Mouse (Mus musculus): ENCODE data around the gene Gm9918. TPM values are rescaled to one million over a fixed set of nuclear protein-coding genes. Genes with fewer than 3 reads are reported as not detected.

Gm9918 gene
- polyA plus RNA-seq (2014; fragmentation: Illumina TruSeq; extraction: RNeasy Lipid Tissue Mini Kit (QIAGEN cat#74804); ENCODE audit: low replicate concordance) = not detected

DNA sequence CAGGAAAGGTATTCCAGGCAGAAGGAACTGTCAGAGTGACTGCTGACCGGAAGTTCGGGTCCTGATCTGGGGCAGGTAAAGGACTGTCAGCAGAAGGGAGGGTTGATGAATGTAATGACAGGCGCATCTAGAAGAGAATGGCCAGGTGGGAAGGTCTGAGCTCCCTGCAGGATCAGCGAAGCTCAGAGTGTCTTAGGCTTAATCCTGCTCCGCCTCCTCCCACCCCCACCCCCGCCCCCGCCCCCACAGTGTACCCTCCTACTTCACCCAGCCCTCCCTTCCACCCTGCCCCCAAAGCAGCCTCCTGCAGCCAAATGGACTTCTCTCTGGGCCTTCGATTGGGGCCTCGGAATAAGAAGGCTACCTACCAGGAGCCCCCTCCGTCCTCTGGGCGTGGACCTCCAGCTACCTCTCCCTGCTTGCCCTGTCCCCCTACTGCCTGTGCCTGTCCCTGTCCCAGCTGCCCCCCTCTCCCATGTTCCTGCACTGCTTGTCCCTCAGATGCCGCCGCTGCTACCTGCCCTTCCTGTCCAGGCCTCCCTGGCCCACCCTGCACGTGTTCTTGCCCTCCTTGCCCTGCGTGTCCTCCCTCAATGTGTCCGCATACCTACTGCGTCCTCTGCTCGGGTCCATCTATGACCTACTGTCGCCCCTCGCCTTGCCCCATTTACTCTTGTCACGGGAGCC lies at the start of gene Gm9918:
Gene Gm9918 (plus strand): TSS at position 290 of the 687 bp plus-strand sequence.

DNA sequence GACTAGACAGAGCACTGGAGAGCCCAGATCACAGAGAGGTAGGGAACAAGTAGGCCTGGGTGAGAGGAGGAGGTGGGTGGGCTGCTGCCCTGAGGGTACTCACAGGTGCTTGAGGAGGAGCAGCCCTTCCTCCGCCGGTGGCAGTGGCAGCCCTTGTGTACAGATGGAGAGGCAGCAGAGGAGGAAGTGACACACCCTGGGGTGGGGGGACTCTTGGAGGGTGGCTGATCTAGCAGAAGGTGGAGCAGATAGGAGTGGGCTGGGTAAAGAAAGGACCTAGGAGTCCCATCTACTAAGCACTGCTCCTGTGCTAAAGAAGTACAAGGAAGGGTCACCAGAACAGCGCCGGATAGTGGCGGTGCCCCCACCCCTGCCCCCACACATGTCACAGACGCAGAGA lies 38.6 kb upstream of the Gm9918 start, which contains the start of gene Itgb7:
Gene Itgb7 (minus strand): TSS at position 197 of the 400 bp plus-strand sequence.

DNA sequence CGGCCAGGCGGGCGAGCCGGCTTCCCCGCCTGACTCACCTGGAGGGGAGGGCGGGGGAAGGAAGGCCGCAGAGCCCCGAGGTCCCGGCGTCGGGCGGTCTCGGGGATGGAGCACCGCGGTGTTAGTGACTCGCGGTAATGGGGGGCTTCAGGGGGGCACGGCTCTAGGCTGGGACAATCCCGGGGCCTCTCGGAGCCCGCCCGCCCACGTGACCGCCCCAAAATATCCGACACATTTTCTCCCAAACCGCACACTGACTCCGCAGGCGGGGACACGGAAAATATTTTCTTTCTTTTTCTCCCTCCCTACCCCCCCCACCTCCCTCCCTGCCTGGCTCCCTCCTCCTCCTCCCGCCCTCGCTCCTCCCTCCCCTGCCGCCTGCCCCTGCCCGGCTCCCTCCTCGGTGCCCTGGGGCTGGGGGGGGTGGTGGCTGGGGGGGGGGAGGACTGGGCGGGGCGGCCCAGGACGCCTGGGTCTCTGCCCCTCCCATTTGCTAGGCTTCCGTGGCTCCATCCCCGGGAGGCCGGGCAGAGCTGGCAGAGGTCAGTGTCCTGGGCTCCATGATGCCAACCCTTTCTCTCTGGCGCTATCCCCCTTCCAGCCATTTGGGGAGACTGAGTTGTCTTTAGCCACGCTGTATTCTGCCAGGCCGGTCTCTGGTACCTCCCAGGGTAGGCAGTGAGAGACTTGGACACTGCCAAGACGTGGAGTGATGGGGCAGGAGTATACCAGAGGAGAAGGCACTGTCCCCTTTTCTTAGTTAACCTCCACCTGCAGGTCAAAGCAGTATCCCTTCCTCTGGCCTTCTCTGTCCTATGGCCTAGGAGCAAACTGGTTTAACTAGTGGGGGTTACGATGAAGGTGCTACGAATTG lies 12.9 kb upstream of the Gm9918 start, which contains the start of gene Rarg:
Gene Rarg (minus strand): TSS at position 316 of the 874 bp plus-strand sequence.

DNA sequence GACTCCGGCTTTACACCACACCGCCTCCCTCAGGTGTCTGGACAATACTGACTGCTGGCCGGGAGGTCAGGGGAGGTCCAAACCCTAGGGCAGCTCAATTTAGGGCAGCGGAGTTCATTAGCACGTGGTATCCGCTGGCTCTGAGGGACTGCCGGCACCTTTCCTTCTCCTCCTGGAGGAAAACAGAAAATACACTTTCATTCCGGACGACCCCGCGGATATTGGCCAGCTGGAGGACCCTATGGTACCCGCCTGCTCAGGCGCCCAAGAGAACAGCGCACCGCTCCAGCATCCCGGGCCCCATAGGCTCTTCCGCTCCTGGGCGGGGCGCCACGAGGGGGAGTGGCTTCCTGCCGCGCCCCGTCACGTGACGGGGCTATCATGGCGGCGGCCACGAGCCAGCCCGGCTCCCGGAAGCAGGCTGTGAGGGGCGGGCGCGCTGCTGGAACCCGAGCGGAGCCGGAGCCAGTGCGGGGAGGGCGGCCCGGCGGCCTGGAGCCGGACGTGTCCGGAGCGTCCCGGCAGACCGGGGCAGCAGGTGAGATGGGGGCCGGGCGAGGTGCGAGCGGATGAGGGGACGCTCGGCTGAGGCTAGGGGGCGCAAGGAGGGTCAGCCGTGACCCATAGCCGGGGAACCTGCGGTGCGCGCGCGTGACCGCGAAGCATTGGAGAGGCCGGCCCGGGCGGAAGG lies 8.9 kb downstream of the Gm9918 start, which contains the start of gene Mfsd5:
Gene Mfsd5 (plus strand): TSS at position 363 of the 691 bp plus-strand sequence.

DNA sequence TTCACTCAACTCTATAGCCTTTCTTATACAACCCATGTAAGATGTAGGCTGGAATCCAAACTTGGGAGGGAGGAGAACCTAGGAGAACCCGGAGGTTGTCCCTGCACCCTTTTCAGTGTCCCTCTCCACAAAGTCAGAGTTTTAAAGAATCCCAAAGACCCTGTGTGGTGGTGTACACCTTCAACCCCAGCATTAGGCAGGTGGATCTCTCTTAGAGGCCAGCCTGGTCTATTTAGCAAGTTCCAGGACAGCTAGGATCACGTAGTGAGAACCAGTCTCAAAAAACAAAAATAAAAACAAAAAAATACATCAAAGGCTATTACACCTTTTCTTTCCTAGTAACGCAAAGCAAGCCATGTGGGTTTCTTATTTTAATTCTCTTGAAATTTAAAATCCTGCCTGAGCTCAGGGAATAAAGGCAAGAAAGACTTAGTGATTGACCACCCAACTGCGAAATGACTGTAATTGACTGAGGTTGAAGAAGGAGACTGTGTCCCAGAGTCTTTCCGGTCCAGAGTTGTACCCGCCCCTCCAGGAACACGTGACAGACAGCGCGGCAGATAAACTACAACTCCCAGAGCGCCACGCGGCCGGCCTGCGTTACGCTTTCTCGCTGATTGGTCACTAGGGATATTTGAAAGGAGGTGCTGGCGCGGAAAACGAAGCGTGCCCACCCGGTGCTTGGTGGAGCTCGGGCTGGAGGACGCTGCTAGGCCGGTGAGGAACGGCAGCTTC lies 25.4 kb downstream of the Gm9918 start, which contains the start of gene Espl1:
Gene Espl1 (plus strand): TSS at position 634 of the 735 bp plus-strand sequence.

Other genes starting within 250 kb of the Gm9918 start
- 1.4 TPM for gene Krt18, start 242.4 kb upstream of the Gm9918 start, polyA plus RNA-seq (2014; fragmentation: Illumina TruSeq; extraction: RNeasy Lipid Tissue Mini Kit (QIAGEN cat#74804); ENCODE audit: low replicate concordance)
- 159 TPM for gene Eif4b, start 196.8 kb upstream of the Gm9918 start, polyA plus RNA-seq (2014; fragmentation: Illumina TruSeq; extraction: RNeasy Lipid Tissue Mini Kit (QIAGEN cat#74804); ENCODE audit: low replicate concordance)
- gene Tns2, start 170.2 kb upstream of the Gm9918 start, polyA plus RNA-seq (2014; fragmentation: Illumina TruSeq; extraction: RNeasy Lipid Tissue Mini Kit (QIAGEN cat#74804); ENCODE audit: low replicate concordance) = 6.5 TPM
- 0.30 TPM for gene Spryd3, start 134.3 kb upstream of the Gm9918 start, polyA plus RNA-seq (2014; fragmentation: Illumina TruSeq; extraction: RNeasy Lipid Tissue Mini Kit (QIAGEN cat#74804); ENCODE audit: low replicate concordance)
- not detected for gene Igfbp6, start 126.2 kb upstream of the Gm9918 start, polyA plus RNA-seq (2014; fragmentation: Illumina TruSeq; extraction: RNeasy Lipid Tissue Mini Kit (QIAGEN cat#74804); ENCODE audit: low replicate concordance)
- gene Soat2, start 120.0 kb upstream of the Gm9918 start, polyA plus RNA-seq (2014; fragmentation: Illumina TruSeq; extraction: RNeasy Lipid Tissue Mini Kit (QIAGEN cat#74804); ENCODE audit: low replicate concordance) = 11.7 TPM
- 17.0 TPM for gene Zfp740, start 67.3 kb upstream of the Gm9918 start, polyA plus RNA-seq (2014; fragmentation: Illumina TruSeq; extraction: RNeasy Lipid Tissue Mini Kit (QIAGEN cat#74804); ENCODE audit: low replicate concordance)
- gene Csad, start 65.8 kb upstream of the Gm9918 start, polyA plus RNA-seq (2014; fragmentation: Illumina TruSeq; extraction: RNeasy Lipid Tissue Mini Kit (QIAGEN cat#74804); ENCODE audit: low replicate concordance) = 6.3 TPM
- gene Itgb7, start 38.6 kb upstream of the Gm9918 start, polyA plus RNA-seq (2014; fragmentation: Illumina TruSeq; extraction: RNeasy Lipid Tissue Mini Kit (QIAGEN cat#74804); ENCODE audit: low replicate concordance) = not detected
- 0.48 TPM for gene Rarg, start 13.0 kb upstream of the Gm9918 start, polyA plus RNA-seq (2014; fragmentation: Illumina TruSeq; extraction: RNeasy Lipid Tissue Mini Kit (QIAGEN cat#74804); ENCODE audit: low replicate concordance)
- gene Mfsd5, start 8.9 kb downstream of the Gm9918 start, polyA plus RNA-seq (2014; fragmentation: Illumina TruSeq; extraction: RNeasy Lipid Tissue Mini Kit (QIAGEN cat#74804); ENCODE audit: low replicate concordance) = 0.78 TPM
- gene Espl1, start 25.7 kb downstream of the Gm9918 start, polyA plus RNA-seq (2014; fragmentation: Illumina TruSeq; extraction: RNeasy Lipid Tissue Mini Kit (QIAGEN cat#74804); ENCODE audit: low replicate concordance) = 0.19 TPM
- 6.2 TPM for gene Pfdn5, start 55.6 kb downstream of the Gm9918 start, polyA plus RNA-seq (2014; fragmentation: Illumina TruSeq; extraction: RNeasy Lipid Tissue Mini Kit (QIAGEN cat#74804); ENCODE audit: low replicate concordance)
- 5.8 TPM for gene Myg1, start 61.1 kb downstream of the Gm9918 start, polyA plus RNA-seq (2014; fragmentation: Illumina TruSeq; extraction: RNeasy Lipid Tissue Mini Kit (QIAGEN cat#74804); ENCODE audit: low replicate concordance)
- 4.4 TPM for gene Aaas, start 80.2 kb downstream of the Gm9918 start, polyA plus RNA-seq (2014; fragmentation: Illumina TruSeq; extraction: RNeasy Lipid Tissue Mini Kit (QIAGEN cat#74804); ENCODE audit: low replicate concordance)
- not detected for gene Sp7, start 96.6 kb downstream of the Gm9918 start, polyA plus RNA-seq (2014; fragmentation: Illumina TruSeq; extraction: RNeasy Lipid Tissue Mini Kit (QIAGEN cat#74804); ENCODE audit: low replicate concordance)
- 83.0 TPM for gene Sp1, start 135.6 kb downstream of the Gm9918 start, polyA plus RNA-seq (2014; fragmentation: Illumina TruSeq; extraction: RNeasy Lipid Tissue Mini Kit (QIAGEN cat#74804); ENCODE audit: low replicate concordance)
- not detected for gene Amhr2, start 174.8 kb downstream of the Gm9918 start, polyA plus RNA-seq (2014; fragmentation: Illumina TruSeq; extraction: RNeasy Lipid Tissue Mini Kit (QIAGEN cat#74804); ENCODE audit: low replicate concordance)
- 223 TPM for gene Prr13, start 188.5 kb downstream of the Gm9918 start, polyA plus RNA-seq (2014; fragmentation: Illumina TruSeq; extraction: RNeasy Lipid Tissue Mini Kit (QIAGEN cat#74804); ENCODE audit: low replicate concordance)
- gene Pcbp2, start 200.0 kb downstream of the Gm9918 start, polyA plus RNA-seq (2014; fragmentation: Illumina TruSeq; extraction: RNeasy Lipid Tissue Mini Kit (QIAGEN cat#74804); ENCODE audit: low replicate concordance) = 488 TPM
- gene Gm10337, start 233.2 kb downstream of the Gm9918 start, polyA plus RNA-seq (2014; fragmentation: Illumina TruSeq; extraction: RNeasy Lipid Tissue Mini Kit (QIAGEN cat#74804); ENCODE audit: low replicate concordance) = not detected
- gene Map3k12, start 246.5 kb downstream of the Gm9918 start, polyA plus RNA-seq (2014; fragmentation: Illumina TruSeq; extraction: RNeasy Lipid Tissue Mini Kit (QIAGEN cat#74804); ENCODE audit: low replicate concordance) = 0.93 TPM
- 1.7 TPM for gene Tarbp2, start 247.6 kb downstream of the Gm9918 start, polyA plus RNA-seq (2014; fragmentation: Illumina TruSeq; extraction: RNeasy Lipid Tissue Mini Kit (QIAGEN cat#74804); ENCODE audit: low replicate concordance)

Measured in small intestine, adult 10 weeks (tissue).